Mouse (Mus musculus) bone marrow, adult 2 months (tissue): ENCODE results near the gene Sh3gl3.

Experiments
- CTCF ChIP-seq: fragments of 200-500 bp; IDR thresholded peaks from 2 replicates; pipeline ENCODE4 v1.5.1; 2011; ENCODE audit warnings: low read length, control low read depth; ENCODE audit not compliant: control insufficient read depth, insufficient read depth
- POLR2A ChIP-seq: fragments of 200-500 bp; IDR thresholded peaks from 2 replicates; pipeline ENCODE4 v1.6.1; 2011; ENCODE audit warnings: low read depth, mild to moderate bottlenecking, control low read depth, low read length, borderline replicate concordance; ENCODE audit not compliant: control insufficient read depth

DNA sequence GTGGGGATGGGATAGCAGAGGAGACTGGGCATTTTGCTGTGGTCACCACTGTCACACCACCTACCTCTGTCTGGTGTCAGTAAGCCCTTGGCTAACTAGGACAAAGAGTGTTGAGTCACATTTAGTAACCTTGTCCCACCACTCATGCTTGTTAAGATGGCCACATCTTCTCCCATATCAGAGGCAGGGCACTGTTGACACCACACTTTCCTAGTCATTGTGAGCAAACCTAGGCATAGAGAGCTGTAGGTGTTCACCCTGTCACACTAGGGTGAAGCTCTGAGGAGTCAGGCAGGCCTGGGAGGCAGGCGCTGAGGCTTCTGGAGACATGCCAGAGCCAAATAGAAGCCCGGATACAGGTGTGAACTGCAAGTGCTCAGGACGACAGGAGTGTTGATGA, at the start of gene Sh3gl3:
- TF ChIP-seq POLR2A: no peak
- TF ChIP-seq CTCF: no peak
